Mouse (Mus musculus) liver, embryonic 15.5 days (tissue): ENCODE data around the gene Fkbp8. TPM values are rescaled to one million over a fixed set of nuclear protein-coding genes. Genes with fewer than 3 reads are reported as not detected.
"Not testable (repeated sequence)": the region's sequence is repeated elsewhere in the genome, so short reads cannot be mapped to it uniquely, and the experiment has no call there.

Source experiments
- ATAC-seq: fragments of 200-750 bp; cut with Nextera tagmentation; 2 replicates; pipeline ENCODE4 v1.8.0; 2017; ENCODE audit warnings: moderate number of reproducible peaks, mild to moderate bottlenecking, moderate library complexity; ENCODE audit not compliant: insufficient read depth
- H3K27ac ChIP-seq: fragments of 300-500 bp; sonication (generic); replicated peaks from 2 replicates; pipeline ENCODE4 v1.5.1; 2015; ENCODE audit warnings: mild to moderate bottlenecking, inconsistent platforms
- H3K27me3 ChIP-seq: fragments of 300-500 bp; sonication (generic); 2 replicates; pipeline ENCODE4 v1.6.1; 2015; ENCODE audit warnings: mild to moderate bottlenecking, inconsistent platforms
- H3K36me3 ChIP-seq: fragments of 300-500 bp; sonication (generic); replicated peaks from 2 replicates; pipeline ENCODE4 v1.6.1; 2015; ENCODE audit warnings: moderate library complexity, mild to moderate bottlenecking, inconsistent platforms
- H3K4me1 ChIP-seq: fragments of 300-500 bp; sonication (generic); replicated peaks from 2 replicates; pipeline ENCODE4 v1.6.1; 2015; ENCODE audit warnings: inconsistent platforms
- H3K4me2 ChIP-seq: fragments of 300-500 bp; sonication (generic); 2 replicates; pipeline ENCODE4 v1.6.1; 2015; ENCODE audit warnings: moderate library complexity, mild to moderate bottlenecking, inconsistent platforms
- H3K4me3 ChIP-seq: fragments of 300-500 bp; sonication (generic); replicated peaks from 2 replicates; pipeline ENCODE4 v1.5.1; 2015; ENCODE audit warnings: mild to moderate bottlenecking, inconsistent platforms
- H3K9ac ChIP-seq: fragments of 300-500 bp; sonication (generic); 2 replicates; pipeline ENCODE4 v1.6.1; 2015; ENCODE audit warnings: moderate library complexity, mild to moderate bottlenecking, inconsistent platforms
- H3K9me3 ChIP-seq: fragments of 300-500 bp; sonication (generic); replicated peaks from 2 replicates; pipeline ENCODE4 v1.6.1; 2016; ENCODE audit warnings: inconsistent platforms
- WGBS: fragments of 180-500 bp; shearing (Covaris S2); methylation state at CpG from one replicate; pipeline ENCODE4 v1.1.7; 2015; ENCODE audit warnings: mixed read lengths; ENCODE audit not compliant: insufficient replicate concordance; 5-methylcytosine and 5-hydroxymethylcytosine counted together
- polyA plus RNA-seq: library from polyadenylated mRNA; unstranded; fragments of >200 nt; fragmentation: Nextera tagmentation; extraction: Ambion mirVana; gene quantifications from 2 replicates; pipeline ENCODE4 v1.2.1, GENCODE M21; 2015

Fkbp8 gene
- polyA plus RNA-seq, 1 experiment from 2014 or later, result 163 TPM

- no peak overlapping the region for H3K4me3 ChIP-seq
- no peak overlapping the region for H3K4me2 ChIP-seq
- WGBS, result 81% methylated on average over 16 of the region's 16 CpGs
- ATAC-seq, result no peak
- H3K9ac ChIP-seq, result no peak overlapping the region
- H3K9me3 ChIP-seq, result no peaks in the 10 kb centered on the region
- H3K27me3 ChIP-seq, result peaks cover 48% of the 10 kb centered on the region
- no peak overlapping the region for H3K27ac ChIP-seq
- peaks cover 93% of the 10 kb centered on the region for H3K4me1 ChIP-seq
- H3K36me3 ChIP-seq, result peaks cover 32% of the 10 kb centered on the region
Observed at GRCm38 (mm10) chr8:70504291-70504716, 23.2 kb upstream of the Fkbp8 start.

- WGBS, result 74% methylated on average over 3 of the region's 3 CpGs
- H3K4me3 ChIP-seq, result no peak overlapping the region
- no peaks in the 10 kb centered on the region for H3K9me3 ChIP-seq
- H3K27me3 ChIP-seq, result peaks cover 42% of the 10 kb centered on the region
- peak overlapping the region; percentile 94; the same call in 1 of the 2 replicates for H3K4me2 ChIP-seq
- no peak overlapping the region for H3K27ac ChIP-seq
- peaks cover 32% of the 10 kb centered on the region for H3K36me3 ChIP-seq
- H3K9ac ChIP-seq, result no peak overlapping the region
- ATAC-seq, result no peak
- peaks cover 92% of the 10 kb centered on the region for H3K4me1 ChIP-seq
Observed at GRCm38 (mm10) chr8:70504851-70505250, 22.7 kb upstream of the Fkbp8 start.

- H3K4me3 ChIP-seq, result peak overlapping the region; percentile 74
- peaks cover 82% of the 10 kb centered on the region for H3K4me1 ChIP-seq
- H3K27me3 ChIP-seq, result peaks cover 33% of the 10 kb centered on the region
- 41% methylated on average over 32 of the region's 32 CpGs for WGBS
- peak overlapping the region; percentile 86 for H3K9ac ChIP-seq
- H3K36me3 ChIP-seq, result peaks cover 32% of the 10 kb centered on the region
- ATAC-seq, result peak; percentile 14; the same call in 1 of the 2 replicates
- H3K9me3 ChIP-seq, result no peaks in the 10 kb centered on the region
- H3K27ac ChIP-seq, result peak overlapping the region; percentile 90
- H3K4me2 ChIP-seq, result peak overlapping the region; percentile 94
Observed at GRCm38 (mm10) chr8:70505698-70506327, 21.7 kb upstream of the Fkbp8 start.

- Histone ChIP-seq H3K4me2 (peak within 1 kb of the TSS; percentile 94), H3K27ac (peak within 1 kb of the TSS; percentile 90), H3K9me3 (no peaks in the 10 kb centered on the region), H3K4me1 (peaks cover 79% of the 10 kb centered on the region), H3K36me3 (peaks cover 32% of the 10 kb centered on the region), H3K4me3 (peak within 1 kb of the TSS; percentile 74), H3K9ac (peak within 1 kb of the TSS; percentile 86), H3K27me3 (peaks cover 26% of the 10 kb centered on the region)
- ATAC-seq, result peak; percentile 76
- 1% methylated on average over 40 of the region's 40 CpGs for whole genome bisulfite sequencing
Observed at GRCm38 (mm10) chr8:70506328-70507026, 21.0 kb upstream of the Fkbp8 start, which contains the start of gene Rex1bd. Gene Rex1bd (minus strand): TSS chr8:70506752.

- Histone ChIP-seq H3K9me3 (no peaks in the 10 kb centered on the region), H3K4me1 (peaks cover 79% of the 10 kb centered on the region), H3K9ac (no peak overlapping the region; the same call in 1 of the 2 replicates), H3K36me3 (peaks cover 32% of the 10 kb centered on the region), H3K4me3 (peak overlapping the region; percentile 74), H3K4me2 (peak overlapping the region; percentile 94), H3K27ac (peak overlapping the region; percentile 90), H3K27me3 (peaks cover 21% of the 10 kb centered on the region)
- WGBS, result 54% methylated on average over 5 of the region's 5 CpGs
- no peak for ATAC-seq
Observed at GRCm38 (mm10) chr8:70507027-70507393, 20.5 kb upstream of the Fkbp8 start.

GRCm38 (mm10) chr8:70509281-70509952 lies 18.1 kb upstream of the Fkbp8 start:
- Histone ChIP-seq H3K4me1 (peaks cover 70% of the 10 kb centered on the region), H3K27me3 (no peaks in the 10 kb centered on the region), H3K9me3 (no peaks in the 10 kb centered on the region), H3K4me2 (peak overlapping the region; percentile 85), H3K4me3 (peak overlapping the region; percentile 97), H3K9ac (peak overlapping the region; percentile 97), H3K36me3 (peaks cover 42% of the 10 kb centered on the region), H3K27ac (peak overlapping the region; percentile 100)
- 1% methylated on average over 25 of the region's 25 CpGs for WGBS
- ATAC-seq, result no peak

GRCm38 (mm10) chr8:70510228-70510915 lies 17.2 kb upstream of the Fkbp8 start, which contains the start of gene Uba52:
Gene Uba52 (minus strand): TSS chr8:70510801.
- peaks cover 62% of the 10 kb centered on the region for H3K4me1 ChIP-seq
- peak within 1 kb of the TSS; percentile 85 for H3K4me2 ChIP-seq
- H3K9ac ChIP-seq, result peak within 1 kb of the TSS; percentile 97
- H3K4me3 ChIP-seq, result peak within 1 kb of the TSS; percentile 97
- peak within 1 kb of the TSS; percentile 100 for H3K27ac ChIP-seq
- H3K9me3 ChIP-seq, result no peaks in the 10 kb centered on the region
- ATAC-seq, result peak; percentile 74
- H3K36me3 ChIP-seq, result peaks cover 50% of the 10 kb centered on the region
- WGBS, result under 1% methylated on average over 74 of the region's 74 CpGs
- no peaks in the 10 kb centered on the region for H3K27me3 ChIP-seq

GRCm38 (mm10) chr8:70511174-70511573 lies 16.4 kb upstream of the Fkbp8 start:
- peaks cover 54% of the 10 kb centered on the region for H3K4me1 ChIP-seq
- H3K9me3 ChIP-seq, ATAC-seq, H3K27me3 ChIP-seq: not testable (repeated sequence)
- peaks cover 58% of the 10 kb centered on the region for H3K36me3 ChIP-seq
- peak overlapping the region; percentile 97 for H3K4me3 ChIP-seq
- H3K27ac ChIP-seq, result peak overlapping the region; percentile 100
- H3K9ac ChIP-seq, result peak overlapping the region; percentile 97
- peak overlapping the region; percentile 85 for H3K4me2 ChIP-seq
- 32% methylated on average over 6 of the region's 6 CpGs for whole genome bisulfite sequencing

- no peak for ATAC-seq
- 72% methylated on average over 2 of the region's 2 CpGs for WGBS
- Histone ChIP-seq H3K4me3 (peak overlapping the region; percentile 97), H3K4me1 (peaks cover 50% of the 10 kb centered on the region), H3K27me3 (no peaks in the 10 kb centered on the region), H3K9ac (peak overlapping the region; percentile 97), H3K27ac (peak overlapping the region; percentile 100), H3K36me3 (peaks cover 63% of the 10 kb centered on the region), H3K9me3 (no peaks in the 10 kb centered on the region), H3K4me2 (peak overlapping the region; percentile 85)
Observed at GRCm38 (mm10) chr8:70511770-70512169, 15.8 kb upstream of the Fkbp8 start.

GRCm38 (mm10) chr8:70512253-70512903 lies 15.1 kb upstream of the Fkbp8 start:
- Histone ChIP-seq H3K9ac (0 out of 2 replicates have a peak overlapping the region, but pooled peaks have one; percentile 97), H3K27ac (peak overlapping the region; percentile 100), H3K4me1 (peaks cover 45% of the 10 kb centered on the region), H3K36me3 (peaks cover 58% of the 10 kb centered on the region), H3K9me3 (no peaks in the 10 kb centered on the region), H3K27me3 (no peaks in the 10 kb centered on the region), H3K4me2 (peak overlapping the region; percentile 85), H3K4me3 (peak overlapping the region; percentile 97; the same call in 1 of the 2 replicates)
- WGBS, result 58% methylated on average over 11 of the region's 11 CpGs
- ATAC-seq, result no peak
